Mouse (Mus musculus) WW6 (cell line): ENCODE results near the gene Fxyd5.
A peak's percentile ranks its signal among the peaks of the same experiment; 100 is the strongest.

Source experiments
- DNase-seq: peaks from one replicate; pipeline ENCODE4 v3.0.0-alpha.2; 2013; ENCODE audit warnings: low read depth, low spot score

The Fxyd5 gene

DNA sequence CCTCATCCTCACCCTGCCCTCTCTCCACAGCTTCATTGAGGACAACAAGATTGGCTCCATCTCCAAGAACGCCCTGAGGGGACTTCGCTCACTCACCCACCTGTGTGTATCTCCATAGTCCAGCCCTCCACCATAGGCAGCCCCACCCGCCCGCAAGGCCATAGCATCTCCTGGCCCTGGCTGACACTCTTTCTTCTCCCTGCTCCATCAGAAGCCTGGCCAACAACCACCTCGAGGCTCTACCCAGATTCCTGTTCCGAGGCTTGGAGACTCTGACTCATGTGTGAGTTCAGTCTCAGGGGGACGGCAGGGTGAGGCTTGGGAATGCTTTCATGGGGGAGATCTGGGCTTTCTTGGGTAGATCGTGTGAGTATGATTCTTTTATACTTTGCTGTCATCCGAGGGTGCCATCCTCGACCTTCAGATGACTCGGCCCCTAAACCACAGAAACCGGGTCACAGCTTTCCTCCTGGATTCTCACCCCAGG is 20.8 kb upstream of the Fxyd5 start:
- DNase-seq = no peak

DNA sequence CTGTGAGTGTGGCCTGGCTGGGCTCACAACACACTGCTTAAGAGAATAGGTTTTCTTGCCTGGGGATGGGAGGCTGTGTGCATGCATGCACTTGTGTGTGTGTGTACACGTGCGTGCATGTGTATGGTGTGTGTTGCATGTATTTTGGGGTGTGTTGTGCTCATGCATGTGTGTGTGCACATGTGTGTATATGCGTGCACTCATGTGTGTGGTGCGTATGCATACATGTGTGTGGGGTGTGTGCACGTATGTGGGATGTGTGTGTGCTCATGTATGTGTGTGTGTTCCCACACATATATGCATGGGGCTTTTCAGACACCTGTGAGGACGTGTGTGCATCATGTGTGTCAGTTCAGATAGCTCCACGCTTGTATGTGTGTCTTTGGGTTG is 18.3 kb upstream of the Fxyd5 start:
- DNase-seq = no peak

DNA sequence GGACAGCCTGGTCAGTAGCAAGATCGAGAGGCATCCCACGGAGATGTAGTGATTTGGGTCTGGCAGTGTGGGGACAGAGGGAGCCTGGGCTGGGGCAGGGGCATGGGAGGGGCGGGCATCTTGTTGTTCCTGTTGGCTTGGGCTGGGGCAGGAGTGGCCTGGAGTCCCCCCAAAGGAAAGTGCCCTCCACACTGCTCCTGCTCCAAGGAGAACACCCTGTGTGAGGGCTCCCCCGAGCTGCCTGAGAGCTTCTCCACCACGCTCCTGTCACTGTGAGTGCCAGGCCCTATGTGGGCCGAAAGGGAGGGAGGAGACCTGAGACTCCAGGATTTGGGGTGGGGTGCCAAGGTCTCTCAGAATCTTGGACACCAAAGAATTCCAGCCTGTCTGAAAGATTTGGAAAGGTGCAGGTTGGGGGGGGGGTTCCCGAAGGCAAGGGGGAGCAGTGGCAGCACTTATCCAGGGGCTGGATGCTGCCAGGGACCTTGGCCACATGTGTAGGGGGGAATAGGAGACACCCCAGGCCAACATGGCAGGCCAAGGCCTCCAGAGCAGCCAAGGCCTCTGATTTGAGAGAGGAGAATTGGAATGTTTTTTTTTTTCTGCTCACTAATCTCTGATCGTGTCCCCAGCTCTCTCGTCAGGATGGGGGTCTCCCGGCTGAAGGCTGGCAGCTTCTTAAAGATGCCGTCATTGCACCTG is 17.8 kb upstream of the Fxyd5 start:
- DNase-seq = no peak

DNA sequence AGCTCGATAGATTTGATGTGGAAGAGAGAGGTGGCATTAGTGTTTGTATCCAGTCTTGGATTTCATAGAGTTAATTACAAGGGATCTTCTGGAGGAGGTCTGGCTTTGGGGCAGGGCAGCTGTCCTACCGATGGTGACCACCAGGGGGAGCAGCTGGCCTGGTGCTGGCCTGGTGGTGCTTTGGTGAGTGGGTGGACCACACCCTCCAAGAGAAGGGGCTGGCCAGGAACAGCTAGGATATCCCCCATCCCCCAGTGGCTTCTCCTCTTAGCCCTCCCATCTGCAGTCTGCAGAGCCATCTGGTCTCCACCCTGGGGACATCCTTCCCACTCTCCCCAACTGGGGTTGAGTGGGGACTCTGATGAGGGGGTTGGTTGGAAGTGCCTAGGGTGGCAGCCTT is 16.8 kb upstream of the Fxyd5 start, which contains the start of gene Lgi4:
Gene Lgi4 (plus strand): TSS at position 235 of the 400 bp plus-strand sequence.
- DNase-seq = peak; percentile 50

DNA sequence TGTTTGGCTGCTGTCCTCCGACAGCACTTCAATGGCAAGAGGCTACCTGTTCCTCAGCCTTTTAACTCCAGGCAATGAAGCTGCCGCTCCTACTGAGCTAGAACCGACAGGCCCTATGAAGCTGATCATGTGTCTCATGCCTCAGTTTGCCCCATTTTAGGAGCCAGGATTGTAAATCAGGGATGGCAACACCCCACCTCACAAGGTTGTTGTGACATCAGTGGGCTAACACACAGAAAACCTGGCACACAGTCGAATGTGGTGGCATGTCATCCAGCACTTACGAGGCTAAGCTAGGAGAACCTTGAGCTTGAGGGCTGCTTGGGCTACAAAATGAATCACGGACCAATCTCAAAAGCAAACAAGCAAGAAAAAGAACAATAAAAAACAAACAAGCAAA is 15.9 kb upstream of the Fxyd5 start:
- no peak for DNase-seq

DNA sequence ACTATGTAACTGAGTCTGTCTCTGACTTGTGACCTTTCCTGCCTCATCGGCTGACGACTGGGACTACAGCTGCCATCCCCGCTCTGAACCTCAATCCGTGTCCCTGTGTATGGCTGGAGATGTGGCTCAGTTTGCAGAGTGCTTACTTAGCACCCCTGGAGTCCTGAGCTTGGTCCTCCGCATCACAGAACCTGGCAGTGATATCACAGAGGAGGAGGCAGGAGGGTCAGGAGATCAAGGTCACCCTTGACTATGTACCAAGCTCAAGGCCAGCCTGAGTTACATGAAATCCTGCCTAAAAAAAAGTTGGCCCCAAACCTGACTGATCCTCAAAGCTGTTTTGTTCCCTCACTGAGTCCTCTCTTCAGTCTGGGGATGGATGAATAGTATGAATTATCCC is 15.4 kb upstream of the Fxyd5 start:
- DNase-seq = no peak

DNA sequence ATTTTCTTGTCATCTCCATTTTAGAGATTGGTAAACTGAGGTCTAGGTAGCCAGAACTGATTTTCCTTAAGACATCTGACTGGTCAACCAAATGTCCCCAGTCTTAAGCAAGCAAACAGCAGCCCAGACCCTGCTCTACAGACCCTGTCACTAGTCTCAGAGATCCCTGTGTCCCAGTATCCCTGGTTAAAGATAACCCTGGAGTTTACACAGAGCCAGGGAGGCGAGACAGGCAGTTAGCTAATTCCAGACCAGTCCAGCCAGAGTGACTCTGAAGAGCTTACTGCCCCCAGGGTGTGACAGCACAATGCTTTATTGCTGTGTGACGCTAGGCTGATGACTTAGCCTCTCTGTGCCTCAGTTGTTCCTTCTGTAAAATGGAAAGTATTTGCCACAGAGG is 14.8 kb upstream of the Fxyd5 start, which contains the start of gene Fxyd1:
Gene Fxyd1 (minus strand): TSS at position 129 of the 400 bp plus-strand sequence.
- no peak for DNase-seq

DNA sequence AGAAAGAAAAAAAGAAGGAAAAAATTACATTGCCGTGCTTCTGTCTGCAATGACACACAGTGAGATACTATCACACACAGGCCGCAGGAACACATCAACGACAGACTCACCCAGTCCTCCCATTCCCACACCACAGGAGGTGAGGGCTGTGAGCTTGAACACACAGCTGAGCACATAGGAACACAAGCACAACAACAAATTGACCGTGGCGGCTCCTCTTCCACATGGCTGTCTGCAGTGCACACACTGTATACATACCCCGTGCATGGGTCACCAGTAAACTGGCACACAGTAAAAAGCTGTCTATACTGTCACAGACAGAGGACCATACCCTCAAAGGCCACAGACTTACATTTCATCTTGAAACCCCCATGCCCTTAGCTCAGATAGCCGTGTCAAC is 14.2 kb upstream of the Fxyd5 start:
- no peak for DNase-seq

DNA sequence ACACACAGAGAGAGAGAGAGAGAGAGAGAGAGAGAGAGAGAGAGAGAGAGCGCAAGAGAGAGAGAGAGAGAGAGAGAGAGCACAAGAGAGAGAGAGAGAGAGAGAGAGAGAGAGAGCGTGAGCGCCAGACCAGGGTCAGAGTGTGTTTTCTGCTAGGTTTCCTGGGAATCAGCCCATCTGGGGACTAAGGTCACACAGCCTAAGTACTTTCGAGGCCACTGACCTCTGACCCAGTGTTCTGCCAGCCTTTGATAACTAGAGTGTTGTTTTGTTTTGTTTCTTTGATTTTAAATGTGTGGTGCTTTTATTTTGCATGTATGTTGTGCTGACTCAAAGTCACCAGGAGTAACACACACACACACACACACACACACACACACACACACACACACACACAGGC is 13.6 kb upstream of the Fxyd5 start:
- no peak for DNase-seq

DNA sequence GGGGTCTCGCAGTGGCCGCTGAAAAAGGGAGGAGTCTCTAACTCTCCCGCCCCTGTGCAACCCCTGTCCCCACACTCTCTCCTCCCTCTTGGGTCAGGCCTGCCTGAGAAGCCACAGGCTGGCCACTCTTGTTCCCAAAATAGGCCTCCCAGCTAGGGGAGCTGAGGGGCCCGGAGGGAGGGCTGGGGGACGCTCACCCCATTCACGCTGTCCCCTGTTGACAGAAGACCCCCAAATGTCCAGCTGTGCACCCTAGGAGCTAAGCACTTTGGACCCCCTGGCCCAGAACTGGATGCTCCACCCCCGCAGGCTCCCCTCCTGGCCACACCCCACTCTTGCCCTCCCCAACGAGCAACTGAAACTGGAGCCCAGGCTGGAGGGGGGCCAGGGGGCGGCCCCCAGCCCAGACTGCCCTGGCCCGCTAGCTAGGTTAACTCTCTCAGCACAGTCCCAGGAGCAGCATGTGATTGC is 13.1 kb upstream of the Fxyd5 start:
- no peak for DNase-seq

DNA sequence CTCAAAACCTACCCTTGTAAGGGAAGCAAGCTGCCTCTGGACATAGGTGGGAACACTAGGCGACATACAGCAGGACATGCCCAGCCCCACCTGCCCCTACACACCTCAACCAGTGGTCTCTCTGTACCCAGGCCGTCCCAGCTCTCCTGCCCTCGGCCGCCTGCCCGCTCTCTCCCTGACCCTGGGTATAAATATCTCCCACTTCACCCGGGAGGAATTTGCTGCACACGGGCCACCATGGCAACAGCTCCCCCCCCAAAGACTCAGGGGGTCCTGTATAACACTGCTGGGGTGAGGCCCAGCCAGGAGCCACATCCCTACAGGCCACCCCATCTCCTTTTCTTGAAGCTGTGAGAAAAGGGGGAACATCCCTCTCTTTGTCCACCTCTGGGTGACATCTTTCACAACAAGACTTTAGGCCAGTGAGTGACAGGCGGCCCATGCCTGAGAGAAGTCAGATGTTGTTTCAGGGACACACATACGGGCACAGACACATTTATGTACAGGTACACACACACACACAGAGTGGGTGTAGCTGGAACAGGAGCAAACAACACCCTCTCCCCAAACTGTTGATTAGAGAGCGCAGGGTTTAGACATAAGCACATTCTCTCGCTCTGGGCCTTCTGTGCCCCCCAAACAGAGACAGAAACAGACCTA is 12.5 kb upstream of the Fxyd5 start:
- DNase-seq = no peak

DNA sequence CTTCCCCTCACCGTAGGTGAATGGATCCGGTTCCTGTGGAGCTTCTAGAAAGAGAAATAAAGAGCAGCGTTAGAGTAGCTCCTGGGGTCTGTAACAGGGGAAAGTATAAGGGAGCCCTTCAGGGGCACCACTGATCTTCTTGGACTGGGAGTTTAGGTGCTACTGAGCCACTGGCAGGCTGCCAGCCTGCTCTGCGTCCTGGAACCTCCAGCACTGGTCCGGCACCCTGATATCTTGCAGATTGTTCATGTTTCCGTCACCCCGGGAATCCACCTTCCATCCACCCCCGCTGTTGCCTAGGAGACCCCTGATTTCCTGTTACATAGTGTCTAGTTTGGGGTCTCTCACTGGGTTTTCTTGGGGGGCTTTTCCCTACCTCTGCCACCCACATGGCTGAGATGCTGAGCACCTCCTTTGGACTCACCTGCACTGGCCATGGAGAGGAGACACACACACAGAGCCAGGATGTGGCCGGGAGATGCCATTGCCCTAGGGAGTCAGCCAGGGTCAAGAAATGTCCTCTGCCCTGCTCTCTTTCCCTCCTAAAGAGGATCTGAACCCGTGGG is 11.7 kb upstream of the Fxyd5 start:
- no peak for DNase-seq

DNA sequence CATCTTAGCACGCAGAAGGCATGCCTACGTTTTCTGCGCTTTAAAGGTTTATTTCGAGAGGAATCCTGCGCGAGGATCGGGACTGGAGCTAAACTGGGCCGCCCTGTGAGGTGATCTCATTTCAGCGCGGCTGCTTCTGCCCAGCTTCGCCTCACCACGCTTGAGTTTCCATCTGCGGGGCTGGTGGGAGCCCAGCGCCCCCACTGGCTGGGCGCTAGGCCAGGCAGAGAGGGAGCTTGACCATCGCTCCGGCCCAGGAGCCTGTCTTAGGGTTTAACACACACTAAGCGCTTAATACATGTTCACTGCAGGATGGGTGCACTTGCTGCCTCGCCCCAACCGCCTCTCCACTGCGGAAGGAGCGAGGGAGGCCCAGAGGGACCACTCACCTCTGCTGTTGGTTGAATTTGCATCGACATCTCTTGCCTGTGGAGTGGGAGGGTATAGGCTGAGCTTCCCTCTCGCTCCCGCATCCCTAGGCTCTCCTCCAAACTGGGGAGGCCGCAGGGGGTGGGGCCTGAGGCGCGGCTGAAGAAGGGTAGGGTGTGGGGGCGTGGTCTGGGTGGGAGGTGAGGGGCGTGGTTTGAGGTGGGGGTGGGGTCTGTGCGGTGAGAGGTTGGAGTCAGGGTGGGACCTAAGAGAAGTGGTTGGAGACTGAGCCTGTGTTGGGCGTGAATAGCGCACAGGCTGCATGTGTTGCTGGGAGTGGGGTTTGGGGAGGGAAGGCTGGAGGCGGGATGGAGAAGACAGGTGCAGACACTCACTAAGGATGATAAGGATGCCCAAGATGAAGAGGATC is 10.6 kb upstream of the Fxyd5 start:
- peak; percentile 61 for DNase-seq

DNA sequence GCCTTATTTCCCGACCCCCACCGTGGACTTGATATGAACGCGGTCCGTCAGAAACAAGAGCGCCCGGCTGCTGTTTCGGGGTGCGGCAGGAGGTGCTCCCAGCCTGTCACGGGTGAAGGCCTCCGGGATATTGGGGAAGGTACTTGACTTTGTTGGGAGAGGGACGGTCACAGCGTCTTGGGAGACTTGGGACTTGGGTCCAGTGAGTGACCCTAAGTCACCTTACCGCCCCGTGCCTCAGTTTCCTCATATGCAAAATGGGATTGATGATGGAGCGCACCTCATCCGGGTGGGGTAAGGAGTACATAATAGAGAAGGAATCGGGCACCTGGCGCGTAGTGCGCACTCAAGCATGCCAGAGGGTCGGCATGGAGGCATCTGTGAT is 10.0 kb upstream of the Fxyd5 start:
- DNase-seq = no peak

DNA sequence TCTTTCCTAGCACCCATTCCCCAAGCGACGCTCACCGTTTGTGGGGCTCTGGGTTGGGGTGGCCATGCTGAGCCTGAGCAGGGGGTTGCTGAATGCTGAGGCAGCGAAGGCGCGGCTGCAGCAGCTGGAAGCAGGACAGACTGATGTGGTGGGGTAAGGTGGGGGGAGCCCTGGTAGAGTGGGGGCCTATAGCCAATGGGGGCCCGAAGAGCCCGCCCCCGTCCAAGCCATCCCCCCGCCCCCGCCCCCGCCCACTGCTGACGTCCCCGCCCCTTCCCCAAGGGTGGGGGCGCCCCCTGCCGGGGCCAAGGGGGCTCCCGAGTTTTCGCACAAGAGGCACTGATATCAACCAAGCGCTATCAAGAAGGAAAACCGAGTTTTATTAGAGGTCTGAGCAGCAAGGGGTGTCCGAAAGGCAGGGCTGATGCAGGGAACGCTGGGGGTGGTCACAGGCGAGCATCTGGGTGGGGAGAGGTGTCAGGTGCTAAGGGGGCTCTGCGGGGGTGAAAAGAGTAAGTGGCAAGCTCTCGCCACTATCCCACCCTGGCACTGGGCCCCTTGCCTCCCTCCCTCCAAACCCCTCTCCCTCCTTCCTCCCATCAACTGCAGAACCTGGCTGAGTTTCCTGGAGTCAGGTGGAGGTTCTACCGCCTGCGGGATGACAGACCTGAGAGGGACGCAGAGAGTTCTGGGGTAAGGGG is 9.2 kb upstream of the Fxyd5 start, which contains the start of gene Fxyd7:
Gene Fxyd7 (minus strand): TSS at position 147 of the 701 bp plus-strand sequence.
- no peak for DNase-seq

DNA sequence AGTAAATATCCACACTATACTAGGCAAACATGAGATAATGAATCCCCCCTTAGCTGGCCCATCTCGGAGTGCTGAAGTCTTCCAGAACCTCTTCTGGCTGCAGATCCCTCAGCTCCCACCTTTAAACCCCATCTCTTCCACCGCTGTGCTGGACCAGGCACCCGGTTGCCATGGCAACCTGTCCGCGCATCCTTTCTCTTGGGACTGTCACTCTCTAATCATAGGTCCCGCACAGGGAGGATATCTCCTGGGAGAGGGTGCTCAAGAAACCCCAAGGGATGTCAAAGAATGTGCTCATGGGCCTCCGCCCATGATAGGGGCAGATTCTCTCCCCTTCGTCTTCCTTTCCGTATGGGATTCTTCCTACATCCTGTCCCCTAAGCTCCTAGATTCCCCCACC is 8.6 kb upstream of the Fxyd5 start:
- DNase-seq = no peak

DNA sequence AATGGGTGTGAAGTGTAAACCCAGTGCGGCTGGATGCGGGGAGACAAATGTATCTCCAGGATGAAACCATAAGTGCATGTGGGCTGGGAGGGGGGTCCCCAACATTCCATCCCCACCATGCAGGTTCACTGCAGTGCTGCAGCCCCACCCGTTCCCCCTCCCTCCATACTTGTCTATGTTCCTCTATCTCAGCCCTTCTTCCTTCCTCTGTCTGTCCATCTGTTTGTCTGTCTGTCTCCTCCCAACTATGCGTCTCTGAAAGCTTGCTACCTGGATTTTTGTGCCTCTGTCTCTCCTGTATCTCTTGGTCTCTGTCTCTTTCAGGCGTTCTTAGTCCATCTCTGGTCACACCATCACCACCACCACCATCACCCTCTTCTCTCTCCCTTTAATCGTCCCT is 8.2 kb upstream of the Fxyd5 start:
- no peak for DNase-seq

DNA sequence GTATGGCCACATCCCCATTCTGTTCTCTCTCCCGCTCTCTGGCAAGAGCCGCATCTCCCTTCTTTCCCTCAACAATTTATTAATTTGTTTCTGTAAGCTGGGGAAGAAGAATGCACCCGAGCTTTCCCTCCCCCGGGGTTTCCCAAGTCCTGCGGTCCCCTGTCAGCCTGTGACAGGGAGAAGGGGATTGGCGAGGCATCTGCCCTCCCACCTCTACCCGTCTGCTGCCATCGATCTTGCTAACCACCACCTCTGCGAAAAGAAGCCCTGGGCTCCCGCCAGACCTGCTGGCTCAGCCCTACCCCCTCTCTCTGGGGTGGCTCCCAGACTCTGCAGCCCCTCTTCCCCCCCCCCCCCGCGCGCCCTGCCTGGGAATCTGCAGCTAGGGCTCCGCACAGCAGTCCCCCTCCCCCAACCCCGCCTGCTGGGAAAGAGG is 7.6 kb upstream of the Fxyd5 start:
- no peak for DNase-seq

DNA sequence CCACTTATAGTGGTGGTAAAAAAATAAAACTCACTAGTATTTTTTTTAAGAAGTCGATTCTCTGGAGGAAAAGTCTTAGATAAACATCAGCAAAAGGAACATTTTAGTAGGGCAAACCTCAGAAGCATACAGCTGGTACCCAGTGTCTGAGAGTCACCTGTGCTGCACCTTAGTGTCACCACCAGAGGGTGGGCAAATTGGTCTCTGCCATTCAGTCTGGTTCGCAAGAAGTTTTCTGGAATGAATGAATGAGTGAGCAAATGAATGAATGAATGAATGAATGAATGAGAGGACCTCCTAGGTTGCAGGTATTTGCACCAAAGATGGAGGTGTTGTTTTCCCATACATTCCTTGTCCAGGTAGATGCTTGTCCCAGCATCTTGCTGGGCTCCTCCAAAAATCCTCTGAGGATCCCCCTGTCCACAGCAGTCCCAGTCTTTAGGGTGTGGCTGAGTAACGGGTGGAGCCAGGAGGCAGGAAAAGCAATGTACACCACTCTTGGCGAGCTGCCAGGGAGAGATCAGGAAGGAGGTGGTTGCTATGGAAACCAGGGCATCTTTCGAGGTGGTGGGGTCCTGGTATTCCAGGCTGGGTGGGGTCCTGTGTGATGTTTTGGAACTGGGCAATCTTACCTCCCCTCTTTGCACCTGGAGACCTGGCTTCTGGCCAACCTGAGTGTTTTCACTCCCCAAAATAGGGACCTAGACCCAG is 7.0 kb upstream of the Fxyd5 start:
- DNase-seq = no peak

DNA sequence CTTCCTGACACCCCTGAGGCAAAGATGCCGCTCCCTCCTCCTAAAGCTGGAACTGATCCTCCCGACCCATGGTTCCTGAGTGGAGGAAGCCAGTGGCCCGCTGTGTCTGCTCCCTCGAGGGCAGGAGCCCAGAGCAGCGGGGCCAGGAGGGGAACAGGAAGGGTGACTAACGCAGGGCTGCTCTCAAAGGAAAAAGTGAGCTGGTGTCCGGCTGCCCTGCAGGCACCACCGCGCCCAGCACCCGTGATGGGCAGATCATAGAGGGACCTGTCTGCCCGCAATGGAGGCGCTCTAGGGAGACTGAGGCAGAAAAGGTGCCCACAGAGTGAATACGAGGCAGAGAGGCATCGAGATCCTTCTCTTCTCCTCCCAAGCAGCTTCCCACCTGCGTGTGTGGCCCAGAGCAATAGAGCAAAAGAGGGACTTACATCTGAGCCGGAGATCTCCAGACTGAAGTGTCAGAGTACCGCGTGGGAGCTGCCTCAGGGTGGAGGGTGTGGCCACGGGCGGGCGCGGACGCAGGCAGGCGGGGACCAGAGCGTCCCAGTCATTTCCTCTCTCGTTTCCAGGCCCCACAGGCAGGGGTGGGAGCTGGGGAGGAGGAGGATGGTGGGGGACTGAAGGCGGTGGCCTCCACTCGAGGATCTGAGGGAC is 492 bp downstream of the Fxyd5 start:
- DNase-seq = no peak
